Mouse (Mus musculus) MEL (cell line): ENCODE measurements around the gene Cdh4.

ENCODE experiments used
- CTCF ChIP-seq, 3 experiments: IDR thresholded peaks in 2 of 3; conservative IDR thresholded peaks in 1 of 3; 2 replicates each; pipeline ENCODE4 v1.5.1; 2011 to 2012; ENCODE audit warnings: low read length in 3 of 3, low read depth in 2 of 3, mild to moderate bottlenecking in 2 of 3, improper control_type of control experiment in 1 of 3, inconsistent platforms in 1 of 3, mixed read lengths in 1 of 3, moderate library complexity in 1 of 3; ENCODE audit not compliant: control insufficient read depth in 1 of 3, insufficient read depth in 1 of 3, poor library complexity in 1 of 3, severe bottlenecking in 1 of 3
- E2F4 ChIP-seq: IDR thresholded peaks from 2 replicates; pipeline ENCODE4 v1.6.1; 2011; ENCODE audit warnings: low read depth, low read length, improper control_type of control experiment, borderline replicate concordance
- EP300 ChIP-seq, 2 experiments: IDR thresholded peaks; 2 replicates each; pipeline ENCODE4 v1.6.1; 2011; ENCODE audit warnings: improper control_type of control experiment in 2 of 2, low read length in 2 of 2, low read depth in 1 of 2, mild to moderate bottlenecking in 1 of 2
- GATA1 ChIP-seq: IDR thresholded peaks from 2 replicates; pipeline ENCODE4 v1.6.1; 2011; ENCODE audit warnings: low read depth, low read length, improper control_type of control experiment
- HCFC1 ChIP-seq: IDR thresholded peaks from 2 replicates; pipeline ENCODE4 v1.6.1; 2012; ENCODE audit warnings: low read depth, mild to moderate bottlenecking, inconsistent platforms, low read length, improper control_type of control experiment, moderate library complexity
- MAX ChIP-seq: IDR thresholded peaks from 2 replicates; pipeline ENCODE4 v1.6.1; 2011; ENCODE audit warnings: low read length, improper control_type of control experiment
- POLR2A ChIP-seq, 2 experiments: IDR thresholded peaks; 2 replicates each; pipeline ENCODE4 v1.6.1; 2011 to 2012; ENCODE audit warnings: low read length in 2 of 2, mild to moderate bottlenecking in 2 of 2, control low read depth in 1 of 2, improper control_type of control experiment in 1 of 2, low read depth in 1 of 2, moderate library complexity in 1 of 2; ENCODE audit not compliant: control insufficient read depth in 1 of 2, insufficient read depth in 1 of 2, poor library complexity in 1 of 2
- USF1 ChIP-seq: IDR thresholded peaks from 2 replicates; pipeline ENCODE4 v1.6.1; 2014; ENCODE audit warnings: low read depth, mild to moderate bottlenecking, inconsistent platforms, low read length, improper control_type of control experiment, moderate library complexity
- ZC3H11A ChIP-seq: IDR thresholded peaks from 2 replicates; pipeline ENCODE4 v1.6.1; 2012; ENCODE audit warnings: low read depth, mild to moderate bottlenecking, inconsistent platforms, low read length, improper control_type of control experiment
- ZKSCAN1 ChIP-seq: IDR thresholded peaks from 2 replicates; pipeline ENCODE4 v1.6.1; 2012; ENCODE audit warnings: low read depth, mild to moderate bottlenecking, inconsistent platforms, low read length, improper control_type of control experiment, moderate library complexity
- ZMIZ1 ChIP-seq: IDR thresholded peaks from 2 replicates; pipeline ENCODE4 v1.6.1; 2012; ENCODE audit warnings: low read depth, mild to moderate bottlenecking, inconsistent platforms, low read length, improper control_type of control experiment, moderate library complexity

DNA sequence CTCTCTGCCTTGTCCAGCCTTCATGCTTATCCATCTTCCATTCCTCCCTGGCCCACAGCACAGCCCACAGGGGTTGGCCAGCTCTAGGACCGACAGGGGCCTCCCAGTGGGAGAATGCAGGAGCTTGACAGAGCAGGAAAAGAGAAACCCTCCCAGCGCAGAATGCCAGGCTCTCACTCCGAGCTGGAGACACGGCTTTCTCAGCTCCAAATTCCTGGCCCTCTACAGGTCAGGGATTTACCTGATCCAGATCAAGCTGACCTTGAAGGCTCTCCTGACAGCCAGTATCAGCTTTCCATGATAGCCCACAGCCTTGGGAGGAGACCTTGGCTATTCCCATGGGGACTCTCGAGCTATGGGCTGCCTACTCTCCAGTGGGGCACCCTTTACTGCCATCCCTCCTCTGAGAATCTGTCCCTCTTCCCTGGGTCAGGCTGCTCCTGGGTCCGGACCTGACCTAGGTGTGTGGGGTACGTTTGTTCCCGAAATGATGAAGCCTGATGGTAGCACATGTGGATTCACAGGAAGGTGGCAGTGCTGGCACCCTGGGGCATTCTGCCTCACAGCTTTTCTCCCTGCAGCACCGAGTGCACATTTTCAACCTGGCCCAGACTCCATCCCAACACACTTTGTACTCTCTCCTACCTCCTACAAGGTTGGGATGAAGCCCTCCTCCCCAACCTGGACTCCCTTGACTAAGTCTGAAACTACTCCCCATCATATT, 319.6 kb downstream of the Cdh4 start:
- TF ChIP-seq E2F4 = no peak
- TF ChIP-seq ZC3H11A = no peak
- TF ChIP-seq CTCF (IDR thresholded peaks at IDR 0.05 in 2 of 3, conservative IDR thresholded peaks at IDR 0.05 in 1 of 3; ENCODE audit: control insufficient read depth in 1 of 3, insufficient read depth in 1 of 3, low read depth in 2 of 3, low read length in 3 of 3, poor library complexity in 1 of 3, severe bottlenecking in 1 of 3) = no peak
- no peak for TF ChIP-seq POLR2A (IDR thresholded peaks at IDR 0.05; ENCODE audit: control insufficient read depth in 1 of 2, insufficient read depth in 1 of 2, low read depth in 1 of 2, low read length in 2 of 2, poor library complexity in 1 of 2)
- TF ChIP-seq GATA1 = no peak
- TF ChIP-seq EP300 (IDR thresholded peaks at IDR 0.05; ENCODE audit: low read depth in 1 of 2, low read length in 2 of 2) = no peak
- TF ChIP-seq USF1 = no peak
- no peak for TF ChIP-seq ZKSCAN1
- no peak for TF ChIP-seq HCFC1
- TF ChIP-seq ZMIZ1 = no peak
- TF ChIP-seq MAX = no peak
